Mouse (Mus musculus): ENCODE measurements around the gene Tmigd1. TPM values are rescaled to one million over a fixed set of nuclear protein-coding genes. Genes with fewer than 3 reads are reported as not detected.

Gene Tmigd1
- polyA plus RNA-seq, 1 experiment from 2014 or later: not detected

DNA sequence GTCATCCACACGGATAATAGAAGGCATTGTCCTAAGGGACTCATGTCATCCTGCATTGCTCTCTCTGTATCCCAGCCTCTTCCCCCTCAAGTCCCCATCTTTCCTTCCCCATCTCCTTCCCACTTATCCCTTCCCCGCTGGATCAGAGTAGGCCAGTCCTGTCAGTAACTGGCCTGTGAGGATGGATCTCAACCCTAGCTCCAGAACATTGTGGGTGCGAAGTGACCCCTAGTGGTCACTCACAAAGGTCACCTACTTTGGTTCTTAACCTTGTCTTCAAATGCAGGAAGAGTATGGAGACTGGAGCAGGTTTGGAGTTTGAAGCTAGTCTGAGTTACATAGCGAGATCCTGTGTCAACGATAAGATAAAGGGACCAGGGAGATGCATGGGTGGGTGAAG is 7.7 kb upstream of the Tmigd1 start:
- ATAC-seq (ENCODE audit: low read depth): no peak
- no peaks in the 10 kb centered on the region for H3K36me3 ChIP-seq (ENCODE audit: control insufficient read depth, insufficient read depth, low read length)
- WGBS: 34% methylated on average over 5 of the region's 5 CpGs

DNA sequence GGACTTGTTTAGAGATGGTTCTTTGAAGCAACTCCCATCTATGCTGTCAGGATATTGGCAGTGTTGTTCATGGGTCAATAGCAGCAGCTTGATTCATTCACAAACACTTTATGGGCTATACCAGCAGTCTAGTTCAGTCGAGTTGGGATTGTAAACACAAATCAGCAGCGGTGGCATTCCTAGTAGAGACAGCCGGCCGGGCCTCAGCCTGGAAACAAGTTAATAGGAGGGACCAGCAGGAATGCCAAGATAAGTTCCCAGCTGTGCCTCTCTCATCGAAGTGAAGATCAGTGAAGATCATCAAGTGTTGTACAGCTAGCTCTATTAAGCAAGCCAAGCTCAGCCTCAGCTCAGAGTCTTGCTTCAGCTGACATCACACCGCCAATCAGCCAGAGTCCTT is 5.6 kb upstream of the Tmigd1 start:
- 50% methylated on average over 6 of the region's 6 CpGs for WGBS
- Histone ChIP-seq H3K4me3 (ENCODE audit: low read depth, low read length) (no peak overlapping the region), H3K4me2 (ENCODE audit: low read depth, low read length) (no peak overlapping the region), H3K36me3 (ENCODE audit: control insufficient read depth, insufficient read depth, low read length) (no peaks in the 10 kb centered on the region), H3K9ac (replicated peaks; ENCODE audit: low read depth, low read length) (no peak overlapping the region), H3K27ac (ENCODE audit: low read depth, low read length) (no peak overlapping the region), H3K9me3 (ENCODE audit: control insufficient read depth, low read length) (no peaks in the 10 kb centered on the region), H3K27me3 (ENCODE audit: control insufficient read depth, insufficient read depth, low read length) (no peaks in the 10 kb centered on the region), H3K4me1 (ENCODE audit: control insufficient read depth, insufficient read depth, low read length) (no peaks in the 10 kb centered on the region)
- ATAC-seq (ENCODE audit: low read depth): no peak

More for the DNA sequence above, 7.7 kb upstream of the Tmigd1 start:
- Histone ChIP-seq H3K4me2 (ENCODE audit: low read depth, low read length) (no peak overlapping the region), H3K9me3 (ENCODE audit: control insufficient read depth, low read length) (no peaks in the 10 kb centered on the region), H3K27ac (ENCODE audit: low read depth, low read length) (no peak overlapping the region), H3K9ac (replicated peaks; ENCODE audit: low read depth, low read length) (no peak overlapping the region), H3K4me3 (ENCODE audit: low read depth, low read length) (no peak overlapping the region), H3K27me3 (ENCODE audit: control insufficient read depth, insufficient read depth, low read length) (no peaks in the 10 kb centered on the region), H3K4me1 (ENCODE audit: control insufficient read depth, insufficient read depth, low read length) (no peaks in the 10 kb centered on the region)

DNA sequence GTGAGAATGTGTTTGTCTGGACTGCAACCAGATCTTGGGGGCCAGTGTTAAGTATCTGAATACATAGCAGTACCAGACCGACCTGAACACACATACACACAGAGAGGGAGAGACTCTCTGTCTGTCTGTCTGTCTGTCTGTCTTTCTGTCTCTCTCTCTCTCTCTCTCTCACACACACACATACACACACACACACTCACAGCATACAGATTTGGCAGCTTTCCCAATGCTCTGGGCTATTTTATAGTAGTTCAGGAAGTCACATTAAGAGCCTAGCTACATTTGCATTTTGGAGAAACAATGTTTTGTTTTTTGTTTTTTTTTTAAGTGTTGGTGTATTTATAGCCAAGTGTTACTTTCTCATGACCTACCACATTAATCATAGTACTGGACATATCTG is 4.8 kb upstream of the Tmigd1 start:
- H3K9me3 ChIP-seq (ENCODE audit: control insufficient read depth, low read length): no peaks in the 10 kb centered on the region
- no peaks in the 10 kb centered on the region for H3K27me3 ChIP-seq (ENCODE audit: control insufficient read depth, insufficient read depth, low read length)
- H3K4me3 ChIP-seq (ENCODE audit: low read depth, low read length): no peak overlapping the region
- no peak overlapping the region for H3K9ac ChIP-seq (replicated peaks; ENCODE audit: low read depth, low read length)
- no peak overlapping the region for H3K4me2 ChIP-seq (ENCODE audit: low read depth, low read length)
- 90% methylated on average over 1 of the region's 1 CpGs for WGBS
- no peak for ATAC-seq (ENCODE audit: low read depth)
- H3K4me1 ChIP-seq (ENCODE audit: control insufficient read depth, insufficient read depth, low read length): no peaks in the 10 kb centered on the region
- H3K36me3 ChIP-seq (ENCODE audit: control insufficient read depth, insufficient read depth, low read length): no peaks in the 10 kb centered on the region
- no peak overlapping the region for H3K27ac ChIP-seq (ENCODE audit: low read depth, low read length)

GRCm38 (mm10) chr11:76897871-76898270 is 4.1 kb upstream of the Tmigd1 start:
- H3K4me3 ChIP-seq (ENCODE audit: low read depth, low read length): no peak overlapping the region
- no peak overlapping the region for H3K4me2 ChIP-seq (ENCODE audit: low read depth, low read length)
- H3K9me3 ChIP-seq (ENCODE audit: control insufficient read depth, low read length): no peaks in the 10 kb centered on the region
- WGBS: 64% methylated on average over 3 of the region's 3 CpGs
- no peak overlapping the region for H3K9ac ChIP-seq (replicated peaks; ENCODE audit: low read depth, low read length)
- H3K36me3 ChIP-seq (ENCODE audit: control insufficient read depth, insufficient read depth, low read length): no peaks in the 10 kb centered on the region
- H3K27me3 ChIP-seq (ENCODE audit: control insufficient read depth, insufficient read depth, low read length): no peaks in the 10 kb centered on the region
- no peak overlapping the region for H3K27ac ChIP-seq (ENCODE audit: low read depth, low read length)
- no peak for ATAC-seq (ENCODE audit: low read depth)
- H3K4me1 ChIP-seq (ENCODE audit: control insufficient read depth, insufficient read depth, low read length): no peaks in the 10 kb centered on the region

- Histone ChIP-seq H3K9me3 (ENCODE audit: control insufficient read depth, low read length) (no peaks in the 10 kb centered on the region), H3K9ac (replicated peaks; ENCODE audit: low read depth, low read length) (no peak overlapping the region), H3K4me3 (ENCODE audit: low read depth, low read length) (no peak overlapping the region), H3K4me1 (ENCODE audit: control insufficient read depth, insufficient read depth, low read length) (no peaks in the 10 kb centered on the region), H3K36me3 (ENCODE audit: control insufficient read depth, insufficient read depth, low read length) (no peaks in the 10 kb centered on the region), H3K4me2 (ENCODE audit: low read depth, low read length) (no peak overlapping the region), H3K27me3 (ENCODE audit: control insufficient read depth, insufficient read depth, low read length) (no peaks in the 10 kb centered on the region), H3K27ac (ENCODE audit: low read depth, low read length) (no peak overlapping the region)
- ATAC-seq (ENCODE audit: low read depth): no peak
- WGBS: 91% methylated on average over 3 of the region's 3 CpGs
These were observed 3.2 kb upstream of the Tmigd1 start for GRCm38 (mm10) chr11:76898751-76899150.

GRCm38 (mm10) chr11:76899758-76900738 is 1.9 kb upstream of the Tmigd1 start:
- no peak overlapping the region for H3K4me2 ChIP-seq (ENCODE audit: low read depth, low read length)
- H3K4me3 ChIP-seq (ENCODE audit: low read depth, low read length): no peak overlapping the region
- no peaks in the 10 kb centered on the region for H3K27me3 ChIP-seq (ENCODE audit: control insufficient read depth, insufficient read depth, low read length)
- no peak overlapping the region for H3K9ac ChIP-seq (replicated peaks; ENCODE audit: low read depth, low read length)
- ATAC-seq (ENCODE audit: low read depth): no peak
- 61% methylated on average over 5 of the region's 5 CpGs for WGBS
- no peak overlapping the region for H3K27ac ChIP-seq (ENCODE audit: low read depth, low read length)
- H3K36me3 ChIP-seq (ENCODE audit: control insufficient read depth, insufficient read depth, low read length): no peaks in the 10 kb centered on the region
- no peaks in the 10 kb centered on the region for H3K4me1 ChIP-seq (ENCODE audit: control insufficient read depth, insufficient read depth, low read length)
- no peaks in the 10 kb centered on the region for H3K9me3 ChIP-seq (ENCODE audit: control insufficient read depth, low read length)

DNA sequence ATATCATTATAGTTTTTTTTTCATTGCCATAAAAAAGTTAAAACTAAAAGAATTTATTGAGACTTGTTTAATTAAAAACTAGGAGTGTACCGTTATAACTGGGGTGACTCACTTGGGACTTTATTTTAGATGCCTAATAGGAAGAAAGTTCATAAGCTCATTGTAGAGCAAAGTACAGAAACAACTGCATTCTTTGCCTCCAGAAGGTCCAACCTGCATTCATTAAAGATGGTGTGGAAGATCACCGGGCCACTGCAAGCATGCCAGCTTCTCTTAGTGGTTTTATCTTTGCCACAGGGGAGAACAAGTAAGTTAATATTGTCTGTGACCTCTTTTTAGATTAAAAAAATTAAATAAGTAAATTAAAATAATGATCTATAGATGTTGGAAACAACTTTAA is 2.4 kb downstream of the Tmigd1 start:
- Histone ChIP-seq H3K27me3 (ENCODE audit: control insufficient read depth, insufficient read depth, low read length) (no peaks in the 10 kb centered on the region), H3K4me3 (ENCODE audit: low read depth, low read length) (no peak overlapping the region), H3K4me2 (ENCODE audit: low read depth, low read length) (no peak overlapping the region), H3K9ac (replicated peaks; ENCODE audit: low read depth, low read length) (no peak overlapping the region), H3K27ac (ENCODE audit: low read depth, low read length) (no peak overlapping the region), H3K36me3 (ENCODE audit: control insufficient read depth, insufficient read depth, low read length) (no peaks in the 10 kb centered on the region), H3K4me1 (ENCODE audit: control insufficient read depth, insufficient read depth, low read length) (no peaks in the 10 kb centered on the region), H3K9me3 (ENCODE audit: control insufficient read depth, low read length) (no peaks in the 10 kb centered on the region)
- ATAC-seq (ENCODE audit: low read depth): no peak
- 92% methylated on average over 2 of the region's 2 CpGs for WGBS

DNA sequence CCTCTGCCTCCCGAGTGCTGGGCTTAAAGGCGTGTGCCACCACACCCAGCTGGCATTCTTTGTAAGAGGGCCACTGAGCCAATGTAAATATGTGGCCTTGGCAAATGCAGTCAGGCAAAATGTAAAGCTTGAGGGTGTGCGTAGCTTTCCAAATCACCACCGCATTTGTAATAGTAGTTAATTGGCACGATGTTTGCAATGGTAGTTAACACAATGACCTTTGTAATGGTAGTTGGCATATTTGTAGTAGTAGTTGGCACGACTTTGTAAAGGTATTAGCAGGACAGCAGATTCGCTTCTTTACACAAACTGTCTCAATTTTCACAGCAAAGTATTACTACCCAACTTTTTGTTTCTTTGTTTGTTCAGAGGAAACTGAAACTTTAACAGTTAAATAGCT is 6.7 kb downstream of the Tmigd1 start:
- H3K9ac ChIP-seq (replicated peaks; ENCODE audit: low read depth, low read length): no peak overlapping the region
- H3K4me2 ChIP-seq (ENCODE audit: low read depth, low read length): no peak overlapping the region
- WGBS: 76% methylated on average over 7 of the region's 7 CpGs
- H3K4me1 ChIP-seq (ENCODE audit: control insufficient read depth, insufficient read depth, low read length): peaks cover 5% of the 10 kb centered on the region; the same call in 1 of the 2 replicates
- H3K27me3 ChIP-seq (ENCODE audit: control insufficient read depth, insufficient read depth, low read length): no peaks in the 10 kb centered on the region
- no peak for ATAC-seq (ENCODE audit: low read depth)
- no peaks in the 10 kb centered on the region for H3K9me3 ChIP-seq (ENCODE audit: control insufficient read depth, low read length)
- H3K27ac ChIP-seq (ENCODE audit: low read depth, low read length): no peak overlapping the region
- no peaks in the 10 kb centered on the region for H3K36me3 ChIP-seq (ENCODE audit: control insufficient read depth, insufficient read depth, low read length)
- H3K4me3 ChIP-seq (ENCODE audit: low read depth, low read length): no peak overlapping the region

DNA sequence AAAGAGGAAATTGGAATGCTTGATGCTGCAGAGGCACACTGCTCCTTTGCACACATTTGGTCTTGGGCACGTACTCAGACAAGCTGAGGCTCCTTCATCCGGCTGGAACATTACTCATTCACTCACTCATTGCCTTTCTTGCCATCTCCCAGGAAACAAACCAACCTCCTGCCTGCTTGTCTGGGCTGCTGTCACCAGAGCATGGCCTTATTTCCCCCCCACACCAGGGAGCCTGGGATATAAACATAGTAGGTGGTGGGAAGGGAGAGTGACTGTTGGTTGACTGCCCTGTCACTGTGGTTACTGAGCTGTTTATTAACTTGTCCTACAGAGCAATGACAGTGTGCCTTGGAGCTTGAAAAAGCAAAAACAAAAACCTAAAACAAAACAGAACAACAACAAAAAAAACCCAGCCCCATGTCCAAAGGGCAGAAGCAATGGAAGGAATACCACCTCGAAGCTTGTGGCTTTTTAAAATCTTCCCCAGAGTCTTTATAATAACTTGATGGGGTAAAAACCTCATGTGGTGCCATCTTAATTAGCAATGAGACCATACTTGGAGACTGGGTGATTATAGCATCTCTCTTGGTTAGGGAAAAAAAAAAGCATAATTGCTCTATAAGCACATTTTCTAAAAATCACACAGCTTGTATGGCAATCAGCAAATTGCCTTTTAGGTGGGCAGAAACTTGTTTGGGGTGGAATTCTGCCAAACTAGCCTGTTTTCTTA is 9.5 kb downstream of the Tmigd1 start:
- Histone ChIP-seq H3K4me2 (ENCODE audit: low read depth, low read length) (no peak overlapping the region), H3K4me3 (ENCODE audit: low read depth, low read length) (no peak overlapping the region), H3K27me3 (ENCODE audit: control insufficient read depth, insufficient read depth, low read length) (no peaks in the 10 kb centered on the region), H3K27ac (ENCODE audit: low read depth, low read length) (no peak overlapping the region), H3K4me1 (ENCODE audit: control insufficient read depth, insufficient read depth, low read length) (peaks cover 5% of the 10 kb centered on the region; the same call in 1 of the 2 replicates), H3K9me3 (ENCODE audit: control insufficient read depth, low read length) (no peaks in the 10 kb centered on the region), H3K36me3 (ENCODE audit: control insufficient read depth, insufficient read depth, low read length) (no peaks in the 10 kb centered on the region), H3K9ac (replicated peaks; ENCODE audit: low read depth, low read length) (no peak overlapping the region)
- peak; percentile 71; the same call in 1 of the 2 replicates for ATAC-seq (ENCODE audit: low read depth)
- 9% methylated on average over 3 of the region's 3 CpGs for WGBS

Data from neural tube, embryonic 14.5 days (tissue).